ENCODE assay signal across 16 mouse cellular contexts in the genomic region with DNA sequence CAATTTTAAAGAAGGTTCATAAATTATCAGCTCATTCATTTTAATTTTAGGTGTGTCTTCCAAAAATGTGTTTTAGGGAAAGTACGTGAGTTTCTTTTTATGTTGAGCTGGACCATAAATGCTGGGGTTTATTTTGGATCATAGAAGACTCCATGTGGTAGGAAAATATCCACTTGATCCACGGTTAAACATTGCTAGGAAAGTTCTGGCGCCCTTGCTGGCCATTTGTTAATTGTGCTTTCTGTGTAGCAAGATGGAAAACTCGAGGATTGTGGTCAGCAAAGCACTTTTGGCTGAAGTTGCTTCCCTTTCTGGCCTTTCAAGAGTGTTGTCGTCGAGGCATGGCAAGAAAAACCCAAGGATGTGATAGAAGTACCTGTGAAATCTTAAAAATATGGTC.
"Had no signal": no experiment of that assay in that cellular context is flagged by ENCODE, and none has a peak within 500 bp of the region (broad histone marks: within the 10 kb centered on the region; RNA-seq: fewer than 3 reads in every experiment).

No protein-coding gene starts in this region.

- H3K27ac ChIP-seq: lung, embryonic 15.5 days; macrophage; midbrain, embryonic 12.5 days; neural tube, embryonic 12.5 days; stomach, embryonic 15.5 days; stomach, postnatal 0 days had no signal

- H3K4me3 ChIP-seq: lung, embryonic 15.5 days; megakaryocyte, embryonic 14.5 days; midbrain, embryonic 12.5 days; neural tube, embryonic 12.5 days; stomach, embryonic 15.5 days had no signal

- ATAC-seq: lung, postnatal 0 days had no signal

- H3K27me3 ChIP-seq: lung, embryonic 15.5 days; midbrain, embryonic 12.5 days; neural tube, embryonic 12.5 days; stomach, embryonic 15.5 days had no signal

- H3K9me3 ChIP-seq: lung, embryonic 15.5 days; midbrain, embryonic 12.5 days; neural tube, embryonic 12.5 days; stomach, embryonic 15.5 days had no signal

- DNase-seq: lung, adult 2 months; lung, postnatal 14 days; lung, postnatal 36 days; midbrain, embryonic 14.5 days; right cerebral cortex, postnatal 14 days; thymus, adult 2 months; thymus, postnatal 25 days; thymus, postnatal 4 days had no signal

- H3K4me2 ChIP-seq: lung, embryonic 15.5 days; midbrain, embryonic 12.5 days; neural tube, embryonic 12.5 days; stomach, embryonic 15.5 days had no signal

- H3K36me3 ChIP-seq: lung, embryonic 15.5 days; midbrain, embryonic 12.5 days; neural tube, embryonic 12.5 days; stomach, embryonic 15.5 days had no signal

- H3K9ac ChIP-seq: lung, embryonic 15.5 days; midbrain, embryonic 12.5 days; neural tube, embryonic 12.5 days; stomach, embryonic 15.5 days had no signal
